Mouse (Mus musculus) layer of hippocampus, postnatal 36 days (tissue): ENCODE measurements around the gene Rimkla. TPM values are rescaled to one million over a fixed set of nuclear protein-coding genes. Genes with fewer than 3 reads are reported as not detected.

Experiments used
- DNase-seq, 2 experiments: peaks; one replicate each; pipeline ENCODE4 v3.0.0; 2022
- total RNA-seq, 2 experiments: library from RNA; stranded (reverse); gene quantifications; 2 replicates each; pipeline ENCODE4 v1.2.3; 2021

Gene Rimkla
- total RNA-seq, 2 experiments from 2014 or later, result 12.0 to 12.4 TPM

DNA sequence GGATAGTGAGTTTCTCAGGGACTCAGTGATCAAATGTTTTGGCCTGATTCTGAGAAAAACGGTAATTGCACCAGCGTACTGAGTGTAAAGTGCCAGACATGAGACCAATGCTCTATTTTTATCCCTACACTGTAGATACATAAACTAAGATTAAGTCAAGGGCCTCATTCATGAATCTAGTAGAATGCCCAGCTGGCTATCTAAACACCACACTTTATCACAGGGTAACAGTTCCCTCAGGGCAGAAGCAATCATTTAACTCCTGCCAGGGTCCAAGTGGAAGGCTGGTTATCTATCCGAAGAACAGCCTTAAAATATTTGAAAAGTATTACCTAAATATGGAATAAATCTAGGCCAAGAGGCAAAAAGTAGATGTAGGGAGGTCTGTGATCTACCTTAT, 74.5 kb downstream of the Rimkla start:
- no peak for DNase-seq

DNA sequence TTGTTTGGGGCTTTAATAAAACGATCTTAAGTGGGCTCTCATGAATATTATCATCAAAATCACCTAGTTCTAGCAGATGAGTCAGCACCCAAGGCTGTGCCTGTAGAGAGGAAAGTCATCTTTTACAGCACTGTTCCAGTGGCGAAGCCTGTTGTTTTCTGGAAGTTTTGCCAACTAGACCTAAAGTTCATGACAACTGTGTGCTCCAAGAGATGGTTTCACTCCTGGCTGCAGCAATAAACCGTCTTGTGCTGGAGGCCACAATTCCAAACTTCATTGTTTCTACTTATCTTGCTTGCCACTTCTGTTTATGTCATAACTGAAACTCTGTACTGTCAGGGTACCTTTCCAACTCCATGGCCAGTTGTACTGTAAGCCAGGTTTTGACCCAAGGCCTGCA, 75.2 kb downstream of the Rimkla start:
- DNase-seq, result no peak

Other genes with a start within 250 kb of the Rimkla start
- under 1 TPM; 0.20 to 0.42 TPM for gene Cldn19, start 237.2 kb downstream of the Rimkla start, total RNA-seq
- 100 to 1,000 TPM; 275 to 279 TPM for gene Ybx1, start 198.0 kb downstream of the Rimkla start, total RNA-seq
- gene Ppih, start 172.1 kb downstream of the Rimkla start, total RNA-seq, result 10 to 100 TPM; 17.5 to 20.6 TPM
- 10 to 100 TPM; 19.9 to 28.7 TPM for gene Ccdc30, start 77.1 kb downstream of the Rimkla start, total RNA-seq
- gene Ppcs, start 70.2 kb downstream of the Rimkla start, total RNA-seq, result 1 to 10 TPM; 6.2 to 6.4 TPM
- under 1 TPM; 0.46 to 0.47 TPM for gene Zmynd12, start 69.8 kb downstream of the Rimkla start, total RNA-seq
- 10 to 100 TPM; 63.6 to 72.9 TPM for gene Foxj3, start 44.4 kb upstream of the Rimkla start, total RNA-seq
- gene Frg2f1, start 46.9 kb upstream of the Rimkla start, total RNA-seq, result 10 to 100 TPM; 26.2 to 31.1 TPM
- gene Guca2a, start 145.1 kb upstream of the Rimkla start, total RNA-seq, result not detected
- gene Guca2b, start 166.3 kb upstream of the Rimkla start, total RNA-seq, result not detected
- 10 to 100 TPM; 49.0 to 52.0 TPM for gene Hivep3, start 241.2 kb upstream of the Rimkla start, total RNA-seq